Mouse (Mus musculus) induced T-regulatory cell, adult 2 months (primary cell): ENCODE data around the gene Tef.

Source experiments
- DNase-seq: peaks from one replicate; pipeline ENCODE4 v3.0.0-alpha.2; 2012; ENCODE audit warnings: low read depth

Tef gene

DNA sequence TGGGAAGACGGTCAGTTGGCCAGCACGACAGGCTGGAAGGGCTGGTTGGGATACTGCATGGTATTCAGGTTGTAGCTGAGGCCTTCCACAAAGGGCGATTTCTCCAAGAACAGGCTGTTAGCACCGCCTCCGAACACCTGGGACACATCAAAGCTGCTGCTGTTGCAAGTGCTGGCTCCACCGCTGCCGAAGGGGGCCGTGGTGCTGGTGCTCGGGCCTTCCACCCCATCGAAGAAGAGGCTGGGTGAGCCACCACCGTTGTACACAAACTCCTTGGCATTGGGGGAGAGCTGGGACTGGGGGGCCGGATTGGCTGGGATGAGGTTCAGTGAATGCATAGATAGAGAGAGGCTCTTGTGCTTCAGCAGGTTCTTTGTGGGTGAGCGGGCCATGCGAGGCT lies 48.5 kb downstream of the Tef start:
- DNase-seq = no peak

- DNase-seq = no peak
Measured at GRCm38 (mm10) chr15:81851375-81851774, 49.2 kb downstream of the Tef start.

GRCm38 (mm10) chr15:81852411-81853000 lies 50.3 kb downstream of the Tef start:
- DNase-seq = no peak

DNA sequence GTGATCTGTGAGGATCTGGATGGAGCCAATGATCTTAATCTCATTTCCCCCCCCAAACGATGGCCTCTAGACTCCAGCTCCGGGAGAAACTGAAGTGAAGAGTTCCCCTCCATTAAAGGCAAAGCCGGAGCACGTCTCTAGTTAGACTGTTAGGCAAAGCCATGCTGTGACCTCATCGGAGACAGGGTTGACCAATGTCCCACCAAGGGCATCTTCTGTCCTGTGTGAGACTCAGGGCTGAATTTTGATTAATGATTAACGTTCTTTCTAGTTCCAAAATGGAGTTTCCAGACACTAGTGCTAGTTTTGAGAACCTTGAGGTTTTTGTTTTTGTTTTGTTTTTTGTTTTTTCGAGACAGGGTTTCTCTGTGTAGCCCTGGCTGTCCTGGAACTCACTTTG lies 50.9 kb downstream of the Tef start:
- no peak for DNase-seq

- DNase-seq = peak; percentile 88
Measured at GRCm38 (mm10) chr15:81856030-81856790, 54.0 kb downstream of the Tef start.

GRCm38 (mm10) chr15:81856938-81857723 lies 54.9 kb downstream of the Tef start:
- peak; percentile 74 for DNase-seq

DNA sequence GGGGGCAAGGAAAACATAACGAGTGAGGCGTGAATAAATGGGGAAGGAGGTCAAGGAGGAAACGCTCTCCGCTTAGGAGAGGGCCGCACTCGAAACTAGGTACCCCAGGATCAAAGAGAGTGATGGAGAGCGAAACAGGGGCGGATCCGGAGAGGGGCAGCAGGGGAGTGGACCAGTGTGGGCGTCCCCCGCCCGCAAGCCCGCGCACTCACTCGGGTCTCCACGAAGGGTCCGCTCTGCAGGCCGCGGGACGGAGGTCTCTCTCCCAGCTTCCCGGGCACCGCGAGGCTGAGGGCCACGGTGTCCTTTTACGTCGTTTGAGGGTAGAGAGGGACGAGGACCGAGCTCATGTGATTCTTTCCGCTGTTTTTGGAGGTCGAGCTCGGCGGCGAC lies 55.5 kb downstream of the Tef start:
- no peak for DNase-seq

- peak; percentile 95 for DNase-seq
Measured at GRCm38 (mm10) chr15:81858138-81858516, 55.9 kb downstream of the Tef start.

GRCm38 (mm10) chr15:81858517-81859329 lies 56.5 kb downstream of the Tef start, which contains the start of gene Tob2:
Gene Tob2 (minus strand): TSS chr15:81858796.
- DNase-seq = peak; percentile 84

DNA sequence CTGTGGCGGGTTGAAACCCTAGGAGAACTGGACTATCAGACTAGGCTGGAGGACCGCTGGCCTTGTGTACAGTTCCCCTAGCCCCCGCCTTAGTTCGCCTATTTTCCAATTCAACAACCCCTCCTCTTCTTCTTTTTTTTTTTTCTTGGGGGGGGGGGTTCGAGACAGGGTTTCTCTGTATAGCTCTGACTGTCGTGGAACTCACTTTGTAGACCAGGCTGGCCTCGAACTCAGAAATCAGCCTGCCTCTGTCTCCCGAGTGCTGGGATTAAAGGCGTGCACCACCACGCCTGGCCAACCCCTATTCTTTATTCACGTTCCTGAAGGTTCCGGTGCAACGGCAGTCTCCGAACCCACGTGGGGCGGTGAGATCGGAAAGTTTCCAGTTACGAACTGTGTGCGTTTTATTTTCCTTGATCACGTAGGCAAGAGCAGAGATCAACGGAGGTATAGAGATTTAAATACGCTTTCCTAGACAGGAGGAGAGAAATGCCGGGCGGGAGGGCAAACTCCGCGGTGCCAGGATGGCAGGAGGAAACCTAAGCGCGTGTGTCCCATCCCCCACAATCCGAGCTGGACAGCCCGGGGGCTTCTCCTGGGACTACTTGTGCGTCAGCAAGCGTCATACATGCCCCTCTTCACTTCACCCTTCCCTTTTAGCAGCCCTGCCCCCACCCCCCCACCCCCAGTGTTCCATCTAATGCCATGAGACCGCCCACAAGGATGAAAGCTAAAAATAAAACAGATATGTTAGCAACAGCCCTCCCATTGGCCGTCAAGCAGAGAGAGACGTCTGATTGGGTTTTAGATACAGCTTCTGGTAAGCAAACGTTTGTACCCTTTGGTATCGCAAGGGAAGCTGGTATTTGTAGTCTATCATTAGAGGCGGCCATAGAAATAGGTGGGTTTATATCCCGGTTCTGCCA lies 57.4 kb downstream of the Tef start:
- DNase-seq = peak; percentile 95

GRCm38 (mm10) chr15:81860471-81861135 lies 58.4 kb downstream of the Tef start:
- no peak for DNase-seq

GRCm38 (mm10) chr15:81864238-81864637 lies 62.0 kb downstream of the Tef start:
- DNase-seq = no peak

GRCm38 (mm10) chr15:81869985-81870384 lies 67.8 kb downstream of the Tef start:
- DNase-seq = no peak

DNA sequence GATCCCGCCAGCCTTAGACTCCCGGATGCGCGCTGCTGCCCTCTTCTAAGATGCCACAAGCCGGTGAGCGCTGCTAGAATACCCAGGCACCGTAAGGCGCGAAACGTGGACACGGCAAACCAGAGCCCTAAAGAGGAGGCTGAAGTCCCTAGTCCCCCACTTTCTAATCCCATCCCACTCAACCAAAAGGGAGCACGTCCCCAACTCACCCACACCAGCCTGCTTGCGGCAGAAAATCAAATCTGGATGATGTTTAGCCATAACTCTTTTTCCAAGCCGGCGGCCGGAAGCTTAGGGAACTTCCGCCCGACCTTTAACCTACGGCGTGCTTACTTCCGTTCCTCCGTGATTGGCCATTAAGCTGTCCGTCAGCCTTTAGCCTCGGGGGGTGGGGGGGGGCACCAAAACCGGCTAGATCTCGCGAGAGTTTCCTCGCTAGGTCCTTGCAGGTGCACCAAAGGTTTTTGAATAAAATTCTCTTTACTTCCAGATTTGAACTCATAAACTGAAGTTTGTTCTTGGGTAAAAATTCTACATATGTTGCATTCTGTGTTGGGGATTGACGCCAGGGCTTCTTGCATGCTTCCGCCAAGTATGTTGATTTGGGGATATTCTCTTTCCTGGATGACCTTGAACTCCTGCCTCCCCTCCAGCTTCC lies 69.5 kb downstream of the Tef start, which contains the start of gene Phf5a:
Phf5a (minus strand) TSS at position 308 of the 658 bp plus-strand sequence.
- DNase-seq = peak; percentile 99

DNA sequence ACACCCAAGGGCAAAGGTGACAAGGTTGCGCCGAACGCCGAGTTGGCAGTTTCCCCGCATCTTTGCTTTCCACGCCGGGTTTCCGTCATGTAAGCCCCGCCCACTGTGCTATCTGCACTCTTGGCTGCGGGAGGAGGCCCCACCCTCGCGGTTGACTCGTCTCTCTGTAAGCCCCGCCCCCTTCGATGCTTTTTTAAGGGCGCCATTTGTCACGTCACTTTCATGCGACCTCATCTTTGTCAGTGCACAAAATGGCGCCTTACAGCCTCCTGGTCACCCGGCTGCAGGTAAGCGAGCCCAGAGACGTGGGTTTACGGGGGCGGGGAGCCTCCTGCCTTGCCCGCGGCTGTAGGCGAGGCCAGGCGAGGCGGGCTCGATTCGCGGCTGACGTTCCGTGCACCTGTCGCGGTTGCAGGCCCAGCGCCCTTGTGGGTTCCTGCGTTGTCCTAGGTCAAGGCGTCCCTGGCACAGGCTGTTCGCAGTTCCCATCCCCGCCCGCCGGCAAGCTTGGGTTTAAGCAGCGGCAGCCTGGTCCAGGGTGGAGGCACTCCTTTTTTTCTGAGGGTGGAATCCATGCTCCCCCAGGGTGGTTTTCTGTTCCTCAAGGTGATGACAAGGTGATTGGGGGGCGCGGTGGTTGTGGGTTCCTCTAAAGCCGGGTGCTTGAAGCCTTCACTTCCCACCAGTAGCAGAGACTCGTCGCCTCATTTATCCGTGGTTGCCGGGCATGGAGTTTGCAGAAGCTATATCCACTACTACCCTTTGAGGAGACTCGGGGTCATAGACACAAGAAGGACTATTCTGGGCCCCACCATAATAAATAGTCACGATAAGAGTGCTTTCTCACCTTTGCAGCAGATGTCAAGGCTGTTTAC lies 70.3 kb downstream of the Tef start, which contains the start of gene Aco2:
Aco2 (plus strand) TSS at position 48 of the 875 bp plus-strand sequence.
- peak; percentile 100 for DNase-seq
